Mouse (Mus musculus): ENCODE measurements at regions not wholly inside any gene's neighbourhood (a gene's known extent, or its start where the extent isn't known, plus 50 kb on each side); places are given as distances from the start of the nearest gene placed in this dataset.

- DNase-seq (ENCODE audit: low read depth), result no peak
Observed at GRCm38 (mm10) chr13:51016956-51017703, 83.5 kb upstream of the Spin1 start.

- DNase-seq (ENCODE audit: low read depth), result no peak
Observed at GRCm38 (mm10) chr13:51017727-51018321, 82.9 kb upstream of the Spin1 start.

GRCm38 (mm10) chr13:51018366-51018765, 82.3 kb upstream of the Spin1 start:
- no peak for DNase-seq (ENCODE audit: low read depth)

GRCm38 (mm10) chr13:51022401-51023250, 78.1 kb upstream of the Spin1 start:
- DNase-seq (ENCODE audit: low read depth), result no peak

GRCm38 (mm10) chr13:51023271-51023670, 77.4 kb upstream of the Spin1 start:
- no peak for DNase-seq (ENCODE audit: low read depth)

- DNase-seq (ENCODE audit: low read depth), result no peak
Observed at GRCm38 (mm10) chr13:51026311-51026918, 74.3 kb upstream of the Spin1 start.

- no peak for DNase-seq (ENCODE audit: low read depth)
Observed at GRCm38 (mm10) chr13:51037850-51038450, 62.7 kb upstream of the Spin1 start.

GRCm38 (mm10) chr13:51038955-51039354, 61.7 kb upstream of the Spin1 start:
- no peak for DNase-seq (ENCODE audit: low read depth)

GRCm38 (mm10) chr13:51041121-51041520, 59.6 kb upstream of the Spin1 start:
- DNase-seq (ENCODE audit: low read depth), result no peak

GRCm38 (mm10) chr13:51042881-51043402, 57.7 kb upstream of the Spin1 start:
- DNase-seq (ENCODE audit: low read depth), result no peak

Measured in 416B (cell line).